Mouse (Mus musculus): ENCODE measurements around the gene Rab3a. TPM values are rescaled to one million over a fixed set of nuclear protein-coding genes. Genes with fewer than 3 reads are reported as not detected.

The Rab3a gene
- polyA plus RNA-seq, 1 experiment from 2014 or later = 2.7 TPM

DNA sequence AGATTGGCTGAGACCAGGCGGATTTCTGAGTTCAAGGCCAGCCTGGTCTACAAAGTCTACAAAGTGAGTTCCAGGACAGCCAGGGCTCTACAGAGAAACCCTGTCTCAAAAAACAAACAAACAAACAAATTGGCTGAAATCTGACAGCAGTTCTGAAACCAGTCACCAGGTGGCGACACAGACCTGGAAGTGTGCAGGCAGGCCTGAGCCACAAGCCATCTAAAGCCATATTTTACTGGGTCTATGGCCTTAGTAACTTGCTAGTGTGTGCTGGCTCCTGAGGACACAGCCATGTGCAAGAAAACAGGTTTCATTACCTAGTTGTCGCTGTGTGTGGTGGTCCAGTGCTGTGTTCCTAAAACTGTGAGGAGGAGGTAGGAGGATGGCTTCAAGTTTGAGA lies 33.7 kb upstream of the Rab3a start:
- ATAC-seq (ENCODE audit: low read depth) = no peak
- no peaks in the 10 kb centered on the region for H3K9me3 ChIP-seq (replicated peaks)
- H3K4me2 ChIP-seq = no peak overlapping the region
- H3K9ac ChIP-seq = no peak overlapping the region
- WGBS (ENCODE audit: insufficient replicate concordance) = under 1% methylated on average over 3 of the region's 3 CpGs
- H3K36me3 ChIP-seq = no peaks in the 10 kb centered on the region
- H3K27ac ChIP-seq = no peak overlapping the region
- peaks cover 18% of the 10 kb centered on the region for H3K27me3 ChIP-seq
- H3K4me1 ChIP-seq (replicated peaks) = peaks cover 7% of the 10 kb centered on the region; the same call in 1 of the 2 replicates
- DNase-seq = peak; percentile 63
- H3K4me3 ChIP-seq (replicated peaks) = no peak overlapping the region

DNA sequence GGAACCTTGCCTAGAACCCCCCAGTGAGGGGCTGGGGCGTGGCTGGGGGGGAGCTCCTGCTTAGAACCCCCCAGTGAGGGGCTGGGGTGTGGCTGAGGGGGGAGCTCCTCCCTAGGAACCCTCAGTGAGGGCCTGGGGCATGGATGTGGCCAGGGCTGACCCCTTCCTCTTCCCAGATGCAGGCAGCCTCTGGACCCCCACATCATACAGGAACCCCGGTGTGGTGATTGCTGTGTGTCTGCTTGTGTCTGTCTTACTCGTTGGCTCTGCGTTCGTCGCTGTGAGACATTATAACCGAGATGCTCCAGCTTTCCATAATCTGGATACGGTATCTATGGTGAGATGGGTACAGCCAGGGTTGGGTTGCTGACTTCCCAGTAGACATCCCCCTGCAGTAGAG lies 32.9 kb upstream of the Rab3a start:
- no peaks in the 10 kb centered on the region for H3K9me3 ChIP-seq (replicated peaks)
- peaks cover 7% of the 10 kb centered on the region; the same call in 1 of the 2 replicates for H3K4me1 ChIP-seq (replicated peaks)
- 72% methylated on average over 8 of the region's 8 CpGs for WGBS (ENCODE audit: insufficient replicate concordance)
- H3K4me2 ChIP-seq = no peak overlapping the region
- DNase-seq (no peak), ATAC-seq (ENCODE audit: low read depth) (no peak)
- H3K4me3 ChIP-seq (replicated peaks) = no peak overlapping the region
- H3K27me3 ChIP-seq = peaks cover 26% of the 10 kb centered on the region
- no peaks in the 10 kb centered on the region for H3K36me3 ChIP-seq
- H3K27ac ChIP-seq = no peak overlapping the region
- no peak overlapping the region for H3K9ac ChIP-seq

DNA sequence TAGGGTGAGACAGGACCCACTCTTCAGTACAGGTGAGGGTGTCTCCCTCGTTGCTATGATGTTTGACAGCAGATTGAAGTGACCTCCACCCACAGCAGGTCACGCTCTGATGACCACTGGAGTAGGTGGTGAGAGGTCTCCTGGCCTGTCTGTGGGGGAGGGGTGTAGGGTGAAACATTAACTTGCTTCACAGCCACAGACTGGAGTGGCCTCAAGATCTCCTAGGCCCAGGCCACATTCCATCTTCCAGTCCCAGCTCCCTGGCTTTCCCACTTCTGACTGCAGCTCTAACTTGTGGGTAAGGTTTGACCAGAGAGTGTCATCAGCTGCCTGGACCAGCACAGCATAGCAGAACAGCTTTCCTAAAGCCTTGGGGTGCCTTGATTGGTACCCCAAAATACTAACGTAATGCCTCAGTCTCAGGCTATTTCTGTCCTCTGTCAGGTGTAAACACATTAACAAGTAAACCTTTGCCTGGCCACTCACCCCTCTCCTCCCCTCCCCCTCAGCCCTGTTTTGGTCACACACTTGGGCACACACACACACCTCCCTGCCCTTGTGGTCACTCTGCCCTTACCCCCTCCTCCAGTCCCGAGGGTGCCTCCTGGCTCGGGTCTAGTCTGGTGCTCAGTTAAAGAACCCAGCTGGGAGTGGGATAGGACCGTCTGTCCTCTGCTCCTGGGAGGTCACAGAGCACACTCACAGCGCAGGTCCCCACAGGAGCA lies 30.8 kb upstream of the Rab3a start, which contains the start of gene Pde4c:
Pde4c (plus strand) TSS at position 235 of the 725 bp plus-strand sequence.
- 47% methylated on average over 7 of the region's 7 CpGs for WGBS (ENCODE audit: insufficient replicate concordance)
- ATAC-seq (ENCODE audit: low read depth) = peak; percentile 72
- no peaks in the 10 kb centered on the region for H3K9me3 ChIP-seq (replicated peaks)
- no peak for DNase-seq
- no peaks in the 10 kb centered on the region for H3K36me3 ChIP-seq
- peak within 1 kb of the TSS; percentile 26; the same call in 1 of the 2 replicates for H3K9ac ChIP-seq
- H3K27ac ChIP-seq = peak within 1 kb of the TSS; percentile 84
- H3K4me3 ChIP-seq (replicated peaks) = no peak within 1 kb of the TSS
- peaks cover 40% of the 10 kb centered on the region for H3K27me3 ChIP-seq
- H3K4me2 ChIP-seq = peak within 1 kb of the TSS; percentile 23; the same call in 1 of the 2 replicates
- H3K4me1 ChIP-seq (replicated peaks) = peaks cover 8% of the 10 kb centered on the region; the same call in 1 of the 2 replicates

DNA sequence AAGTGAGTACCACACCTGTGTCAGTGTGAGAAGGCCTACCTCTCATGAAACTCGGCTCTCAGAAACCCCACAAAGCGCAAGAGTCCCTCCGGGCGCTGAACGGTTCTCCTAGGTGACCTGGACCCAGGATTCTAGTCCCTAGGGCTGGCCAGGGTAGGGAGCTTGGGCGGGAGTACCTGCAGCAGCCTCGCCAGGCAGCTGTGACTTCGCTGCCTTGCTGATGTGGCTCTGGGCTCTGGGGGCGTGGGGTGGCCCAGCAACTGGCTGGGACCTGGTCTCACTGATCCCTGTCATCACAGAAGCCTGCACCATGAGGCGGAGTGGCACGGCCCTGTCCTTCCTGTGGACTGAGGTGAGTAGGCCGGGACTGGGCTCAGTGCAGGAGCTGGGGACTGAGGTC lies 30.3 kb upstream of the Rab3a start:
- no peak overlapping the region for H3K4me3 ChIP-seq (replicated peaks)
- no peak for DNase-seq
- H3K27me3 ChIP-seq = peaks cover 43% of the 10 kb centered on the region
- no peaks in the 10 kb centered on the region for H3K36me3 ChIP-seq
- H3K4me2 ChIP-seq = peak overlapping the region; percentile 23; the same call in 1 of the 2 replicates
- H3K9ac ChIP-seq = 0 out of 2 replicates have a peak overlapping the region, but pooled peaks have one; percentile 26
- 0 out of 2 replicates have a peak, but pooled peaks cover 7% of the 10 kb centered on the region for H3K4me1 ChIP-seq (replicated peaks)
- H3K27ac ChIP-seq = peak overlapping the region; percentile 84
- no peaks in the 10 kb centered on the region for H3K9me3 ChIP-seq (replicated peaks)
- 59% methylated on average over 12 of the region's 12 CpGs for WGBS (ENCODE audit: insufficient replicate concordance)
- 0 out of 2 replicates have a peak, but pooled peaks have one; percentile 14 for ATAC-seq (ENCODE audit: low read depth)

DNA sequence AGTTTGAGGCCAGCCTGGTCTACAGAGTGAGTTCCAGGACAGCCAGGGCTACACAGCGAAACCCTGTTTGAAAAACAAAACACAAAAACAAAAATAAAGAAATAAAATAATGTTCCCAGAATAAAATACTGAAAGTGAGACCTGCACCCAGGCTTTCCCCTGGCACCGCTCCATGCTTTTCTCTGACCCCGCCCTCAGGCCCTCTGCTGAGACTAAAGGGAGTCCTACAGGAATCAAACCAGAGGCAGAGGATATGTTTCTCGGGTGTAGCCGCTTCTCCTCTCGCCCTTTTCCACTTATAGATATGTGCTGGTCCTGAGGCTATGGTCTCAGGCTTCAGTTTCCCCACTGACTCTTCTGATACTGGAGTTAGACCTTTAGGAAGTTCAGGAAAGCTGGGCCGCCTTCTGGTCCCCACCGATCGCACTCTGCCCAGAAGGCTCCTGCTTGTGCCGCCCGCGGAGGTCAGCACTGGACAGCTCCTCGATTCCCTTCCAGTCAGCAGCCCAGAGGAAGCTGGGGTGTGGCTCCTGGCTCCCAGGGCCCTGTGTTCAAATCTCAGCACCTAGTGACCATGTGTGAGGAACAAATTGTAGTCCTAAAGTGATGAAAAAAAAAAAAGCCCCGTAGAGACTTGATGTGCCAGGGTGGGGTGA lies 28.6 kb upstream of the Rab3a start:
- 25% methylated on average over 14 of the region's 14 CpGs for WGBS (ENCODE audit: insufficient replicate concordance)
- DNase-seq = no peak
- Histone ChIP-seq H3K4me3 (replicated peaks) (no peak overlapping the region), H3K9ac (no peak overlapping the region), H3K4me1 (replicated peaks) (peaks cover 14% of the 10 kb centered on the region; the same call in 1 of the 2 replicates), H3K27me3 (peaks cover 56% of the 10 kb centered on the region), H3K36me3 (no peaks in the 10 kb centered on the region), H3K27ac (no peak overlapping the region), H3K9me3 (replicated peaks) (no peaks in the 10 kb centered on the region), H3K4me2 (no peak overlapping the region)
- no peak for ATAC-seq (ENCODE audit: low read depth)

DNA sequence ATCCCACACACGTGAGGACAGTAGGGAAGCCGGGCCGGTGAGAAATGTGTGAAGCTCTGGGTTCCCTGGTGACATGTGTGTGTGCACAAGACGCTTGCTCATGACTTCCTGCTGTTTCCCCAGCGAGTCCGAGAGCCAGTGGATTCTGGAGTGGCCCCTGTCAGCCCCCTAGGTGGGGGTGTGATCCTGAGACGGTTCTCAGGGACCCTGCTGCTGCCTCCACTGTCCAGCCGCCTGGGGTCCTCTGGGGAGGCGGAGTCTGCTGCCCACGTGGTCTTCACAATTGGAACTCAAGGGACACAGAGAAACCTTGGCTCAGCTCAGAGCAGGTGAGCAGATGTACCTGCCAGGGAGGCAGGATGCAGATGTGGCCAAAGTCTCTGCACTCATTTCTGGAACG lies 27.8 kb upstream of the Rab3a start:
- H3K27ac ChIP-seq = no peak overlapping the region
- H3K4me1 ChIP-seq (replicated peaks) = peaks cover 12% of the 10 kb centered on the region; the same call in 1 of the 2 replicates
- H3K36me3 ChIP-seq = no peaks in the 10 kb centered on the region
- peaks cover 63% of the 10 kb centered on the region for H3K27me3 ChIP-seq
- no peak overlapping the region for H3K4me3 ChIP-seq (replicated peaks)
- no peak for ATAC-seq (ENCODE audit: low read depth)
- H3K9me3 ChIP-seq (replicated peaks) = no peaks in the 10 kb centered on the region
- DNase-seq = no peak
- H3K4me2 ChIP-seq = no peak overlapping the region
- 37% methylated on average over 11 of the region's 11 CpGs for WGBS (ENCODE audit: insufficient replicate concordance)
- H3K9ac ChIP-seq = no peak overlapping the region

DNA sequence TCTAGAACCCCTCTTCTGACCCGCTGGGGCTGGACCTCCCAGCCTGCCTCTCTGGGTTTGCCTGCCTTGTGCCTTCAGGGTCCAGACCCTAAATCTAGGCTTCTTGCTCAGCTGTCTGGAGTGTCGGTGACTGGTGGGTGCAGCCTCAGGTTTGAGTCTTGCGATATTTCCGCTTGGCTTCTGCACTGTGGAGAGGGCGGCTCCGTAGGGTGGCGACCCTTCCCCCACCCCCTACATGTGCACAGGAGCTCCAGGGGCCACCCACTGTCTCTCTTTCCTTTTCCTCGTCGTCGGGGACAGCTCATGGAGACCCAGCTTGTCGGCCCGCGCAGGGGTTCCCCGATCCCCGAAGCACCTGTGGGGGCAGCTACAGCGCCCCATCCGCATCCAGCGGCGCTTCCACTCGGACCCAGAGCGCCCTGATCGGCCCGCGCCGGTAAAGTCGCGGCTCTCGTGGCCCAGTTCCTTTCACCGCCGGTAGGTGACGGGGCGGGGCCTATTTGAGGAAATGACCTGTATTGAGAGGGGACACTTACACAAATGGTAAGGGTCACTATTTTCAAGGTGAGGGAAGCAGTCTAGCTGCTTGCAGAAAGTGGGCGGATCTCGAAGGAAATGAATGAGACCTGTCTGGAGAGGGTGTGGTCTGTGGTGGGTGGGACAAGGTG lies 24.5 kb upstream of the Rab3a start:
- Histone ChIP-seq H3K4me3 (replicated peaks) (peak overlapping the region; percentile 26), H3K27me3 (peaks cover 76% of the 10 kb centered on the region)
- no peak for DNase-seq

DNA sequence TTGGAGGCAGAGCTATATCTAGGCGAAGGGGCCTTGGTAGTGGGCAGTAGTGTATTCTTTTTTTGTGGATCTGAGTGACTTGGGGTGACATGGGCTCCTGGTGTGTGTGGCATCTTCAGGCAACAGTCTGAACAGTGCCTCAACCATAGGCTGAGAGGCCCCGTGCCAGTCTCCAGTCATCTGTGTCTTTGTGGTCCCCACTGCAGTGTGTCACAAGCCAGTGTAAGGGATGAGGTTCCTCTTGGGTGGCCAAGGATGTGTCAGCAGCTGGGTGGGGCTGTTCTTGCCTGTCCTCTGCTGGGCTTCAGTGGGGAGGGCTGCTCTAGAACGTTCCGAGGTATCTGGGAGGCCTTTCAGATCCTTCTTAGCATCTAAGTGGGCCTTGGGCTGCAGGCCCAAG lies 23.5 kb upstream of the Rab3a start:
- no peaks in the 10 kb centered on the region for H3K9me3 ChIP-seq (replicated peaks)
- no peak overlapping the region for H3K4me2 ChIP-seq
- WGBS (ENCODE audit: insufficient replicate concordance) = 59% methylated on average over 4 of the region's 4 CpGs
- no peak overlapping the region for H3K4me3 ChIP-seq (replicated peaks)
- H3K36me3 ChIP-seq = no peaks in the 10 kb centered on the region
- peaks cover 76% of the 10 kb centered on the region for H3K27me3 ChIP-seq
- H3K27ac ChIP-seq = no peak overlapping the region
- DNase-seq (no peak), ATAC-seq (ENCODE audit: low read depth) (0 out of 2 replicates have a peak, but pooled peaks have one; percentile 30)
- H3K4me1 ChIP-seq (replicated peaks) = peaks cover 12% of the 10 kb centered on the region; the same call in 1 of the 2 replicates
- H3K9ac ChIP-seq = no peak overlapping the region

More for the DNA sequence above, 24.5 kb upstream of the Rab3a start:
- Histone ChIP-seq H3K9ac (0 out of 2 replicates have a peak overlapping the region, but pooled peaks have one; percentile 49), H3K27ac (no peak overlapping the region), H3K9me3 (replicated peaks) (no peaks in the 10 kb centered on the region), H3K4me1 (replicated peaks) (peaks cover 12% of the 10 kb centered on the region; the same call in 1 of the 2 replicates), H3K4me2 (peak overlapping the region; percentile 56), H3K36me3 (no peaks in the 10 kb centered on the region)
- no peak for ATAC-seq (ENCODE audit: low read depth)
- WGBS (ENCODE audit: insufficient replicate concordance) = 3% methylated on average over 34 of the region's 34 CpGs

DNA sequence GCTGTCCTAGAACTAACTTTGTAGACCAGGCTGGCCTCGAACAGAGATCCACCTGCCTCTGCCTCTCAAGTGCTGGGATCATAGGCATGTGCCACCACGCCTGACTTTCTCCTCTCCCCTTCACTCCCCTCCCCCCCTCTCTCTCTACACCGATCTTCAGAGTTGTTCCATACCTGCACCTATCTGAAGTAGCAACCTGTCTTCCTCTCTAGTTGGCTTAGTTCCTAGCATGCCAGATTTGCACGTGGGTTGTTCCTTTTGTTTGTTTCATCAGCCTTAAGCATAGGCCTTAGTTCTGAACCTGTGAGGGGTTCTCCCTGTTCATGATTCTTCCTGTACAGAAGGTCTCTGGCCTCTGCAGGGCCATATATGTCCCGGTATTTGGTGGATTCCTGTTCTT lies 16.8 kb upstream of the Rab3a start:
- H3K4me1 ChIP-seq (replicated peaks) = no peaks in the 10 kb centered on the region; the same call in 1 of the 2 replicates
- no peak for DNase-seq
- no peak overlapping the region for H3K9ac ChIP-seq
- no peaks in the 10 kb centered on the region for H3K9me3 ChIP-seq (replicated peaks)
- no peak overlapping the region for H3K27ac ChIP-seq
- H3K36me3 ChIP-seq = no peaks in the 10 kb centered on the region
- WGBS (ENCODE audit: insufficient replicate concordance) = 48% methylated on average over 5 of the region's 5 CpGs
- no peak overlapping the region for H3K4me3 ChIP-seq (replicated peaks)
- ATAC-seq (ENCODE audit: low read depth) = no peak
- H3K4me2 ChIP-seq = no peak overlapping the region
- H3K27me3 ChIP-seq = peaks cover 54% of the 10 kb centered on the region

DNA sequence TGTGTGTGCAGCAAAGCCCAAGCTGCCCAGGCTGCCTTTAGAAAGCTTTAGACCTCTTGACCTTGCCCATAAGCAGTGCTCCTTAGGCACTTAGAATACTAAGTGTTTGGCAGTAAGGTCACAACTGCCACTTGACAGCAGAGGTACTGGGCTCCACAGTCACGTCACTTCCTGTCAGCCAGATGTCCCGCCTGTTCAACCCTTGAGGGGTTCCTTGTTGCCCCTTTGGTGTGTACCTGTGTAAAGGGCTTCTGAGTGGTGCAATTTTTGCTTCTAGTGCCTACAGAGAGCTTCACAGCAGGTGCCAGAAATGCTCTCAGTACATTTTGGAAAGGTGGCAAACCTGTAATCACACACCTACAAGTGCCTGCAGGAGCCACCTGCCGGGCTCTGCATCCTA lies 16.3 kb upstream of the Rab3a start:
- ATAC-seq (ENCODE audit: low read depth) (no peak), DNase-seq (no peak)
- Histone ChIP-seq H3K4me3 (replicated peaks) (no peak overlapping the region), H3K4me1 (replicated peaks) (peaks cover 4% of the 10 kb centered on the region), H3K4me2 (no peak overlapping the region), H3K9me3 (replicated peaks) (no peaks in the 10 kb centered on the region), H3K9ac (no peak overlapping the region), H3K27ac (no peak overlapping the region), H3K36me3 (no peaks in the 10 kb centered on the region), H3K27me3 (peaks cover 54% of the 10 kb centered on the region)
- WGBS (ENCODE audit: insufficient replicate concordance) = 32% methylated on average over 3 of the region's 3 CpGs

DNA sequence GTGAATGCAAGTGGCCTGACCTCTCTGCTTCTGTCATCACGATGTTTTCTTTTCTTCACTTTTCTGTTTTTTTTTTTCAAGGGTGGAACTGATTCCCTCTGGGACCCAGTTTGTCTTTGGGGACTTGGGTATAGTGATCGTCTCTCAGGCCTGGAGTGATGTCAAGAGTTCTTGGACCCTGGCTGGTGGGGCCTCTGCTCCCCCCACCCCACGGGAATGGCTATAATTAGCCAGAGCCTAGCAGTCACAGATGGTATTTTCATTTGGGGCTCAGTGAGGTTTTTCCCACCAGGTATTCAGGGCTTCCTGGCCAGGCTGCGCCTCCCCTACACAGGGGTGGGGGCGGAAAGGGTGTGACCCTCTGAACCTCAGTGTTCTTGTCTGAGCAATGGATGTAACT lies 12.8 kb upstream of the Rab3a start:
- Histone ChIP-seq H3K9ac (no peak overlapping the region), H3K36me3 (no peaks in the 10 kb centered on the region), H3K27me3 (peaks cover 84% of the 10 kb centered on the region), H3K9me3 (replicated peaks) (no peaks in the 10 kb centered on the region), H3K4me3 (replicated peaks) (no peak overlapping the region), H3K4me1 (replicated peaks) (peaks cover 18% of the 10 kb centered on the region), H3K27ac (no peak overlapping the region), H3K4me2 (no peak overlapping the region)
- ATAC-seq (ENCODE audit: low read depth) (no peak), DNase-seq (no peak)
- 58% methylated on average over 5 of the region's 5 CpGs for WGBS (ENCODE audit: insufficient replicate concordance)
